Mouse (Mus musculus) midbrain, postnatal 0 days (tissue): ENCODE results near the gene Gm10643. TPM values are rescaled to one million over a fixed set of nuclear protein-coding genes. Genes with fewer than 3 reads are reported as not detected.

Experiments
- ATAC-seq: fragments of 200-750 bp; cut with Nextera tagmentation; 2 replicates; pipeline ENCODE4 v1.8.0; 2017; ENCODE audit warnings: moderate number of reproducible peaks, mild to moderate bottlenecking, moderate TSS enrichment, moderate library complexity; ENCODE audit not compliant: low FRiP score
- DNase-seq: peaks from one replicate; pipeline ENCODE4 v3.0.0-alpha.2; 2015; ENCODE audit warnings: low spot score
- H3K27ac ChIP-seq: fragments of 300-500 bp; sonication (generic); 2 replicates; pipeline ENCODE4 v1.5.1; 2014; ENCODE audit warnings: low read depth, mild to moderate bottlenecking, low read length, mixed read lengths
- H3K27me3 ChIP-seq: fragments of 300-500 bp; sonication (generic); 2 replicates; pipeline ENCODE4 v1.6.1; 2014; ENCODE audit warnings: low read length, control low read depth, mixed read lengths; ENCODE audit not compliant: insufficient read depth
- H3K36me3 ChIP-seq: fragments of 300-500 bp; sonication (generic); 2 replicates; pipeline ENCODE4 v1.6.1; 2014; ENCODE audit warnings: low read length, control low read depth, mixed read lengths; ENCODE audit not compliant: insufficient read depth
- H3K4me1 ChIP-seq: fragments of 300-500 bp; sonication (generic); 2 replicates; pipeline ENCODE4 v1.6.1; 2014; ENCODE audit warnings: mild to moderate bottlenecking, control low read depth, antibody characterized with exemption, low read length, mixed read lengths; ENCODE audit not compliant: insufficient read depth
- H3K4me2 ChIP-seq: fragments of 300-500 bp; sonication (generic); 2 replicates; pipeline ENCODE4 v1.6.1; 2014; ENCODE audit warnings: low read depth, mild to moderate bottlenecking, low read length, mixed read lengths; ENCODE audit not compliant: poor library complexity, severe bottlenecking
- H3K4me3 ChIP-seq: fragments of 300-500 bp; sonication (generic); 2 replicates; pipeline ENCODE4 v1.5.1; 2014; ENCODE audit warnings: low read depth, mild to moderate bottlenecking, low read length, moderate library complexity
- H3K9ac ChIP-seq: fragments of 300-500 bp; sonication (generic); replicated peaks from 2 replicates; pipeline ENCODE4 v1.6.1; 2014; ENCODE audit warnings: mild to moderate bottlenecking, low read length, moderate library complexity, mixed read lengths; ENCODE audit not compliant: poor library complexity, severe bottlenecking
- H3K9me3 ChIP-seq: fragments of 300-500 bp; sonication (generic); 2 replicates; pipeline ENCODE4 v1.6.1; 2016; ENCODE audit warnings: low read length, control low read depth
- CTCF ChIP-seq: IDR thresholded peaks from 2 replicates; pipeline ENCODE4 v1.5.1; 2016; ENCODE audit warnings: antibody characterized with exemption, mild to moderate bottlenecking
- WGBS: fragments of 180-500 bp; shearing (Covaris S2); extraction: QIAGEN DNeasy Blood & Tissue Kit; methylation state at CpG from one replicate; pipeline ENCODE4 v1.1.7; 2014; 5-methylcytosine and 5-hydroxymethylcytosine counted together
- polyA plus RNA-seq: library from polyadenylated mRNA; unstranded; fragments of >200 nt; fragmentation: Nextera tagmentation; extraction: Ambion mirVana; gene quantifications from 2 replicates; pipeline ENCODE4 v1.2.1, GENCODE M21; 2015
- total RNA-seq: library from RNA; depleted of rRNA; stranded (reverse); fragments of >200 nt; gene quantifications from 2 replicates; pipeline ENCODE4 v1.2.3, GENCODE M21; 2014

Gene Gm10643
- total and polyA plus RNA-seq, 2 experiments from 2014 or later = 1.7 to 3.0 TPM

- H3K9ac ChIP-seq = no peak overlapping the region
- no peak for TF ChIP-seq CTCF
- no peak overlapping the region for H3K27ac ChIP-seq
- H3K9me3 ChIP-seq = no peaks in the 10 kb centered on the region
- ATAC-seq (no peak), DNase-seq (no peak)
- no peaks in the 10 kb centered on the region for H3K36me3 ChIP-seq
- no peak overlapping the region for H3K4me2 ChIP-seq
- H3K27me3 ChIP-seq = no peaks in the 10 kb centered on the region
- no peak overlapping the region for H3K4me3 ChIP-seq
- H3K4me1 ChIP-seq = no peaks in the 10 kb centered on the region
- 70% methylated on average over 3 of the region's 3 CpGs for WGBS
Observed at GRCm38 (mm10) chr8:84052746-84053145, 12.2 kb downstream of the Gm10643 start.

DNA sequence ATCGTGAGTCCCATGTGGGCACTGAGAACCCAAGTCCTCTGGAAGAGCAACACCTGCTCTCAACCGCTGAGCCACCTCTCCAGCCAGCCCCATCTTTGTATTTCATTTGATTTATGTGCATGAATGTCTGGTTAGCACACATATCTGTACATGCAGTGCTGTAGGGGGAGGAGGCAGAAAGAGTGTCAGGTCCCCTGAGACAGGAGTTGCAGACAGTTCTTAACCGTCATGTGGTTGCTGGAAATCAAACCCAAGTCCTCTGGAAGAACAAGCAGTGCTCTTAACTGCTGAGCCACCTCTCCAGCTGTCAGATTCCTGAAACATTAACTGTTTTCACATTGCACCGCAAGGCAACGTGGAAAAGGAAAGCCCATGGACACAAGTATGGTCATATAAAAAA is 16.8 kb downstream of the Gm10643 start:
- Histone ChIP-seq H3K4me1 (no peaks in the 10 kb centered on the region), H3K4me2 (no peak overlapping the region), H3K9me3 (no peaks in the 10 kb centered on the region), H3K9ac (no peak overlapping the region), H3K4me3 (no peak overlapping the region), H3K27me3 (peaks cover 22% of the 10 kb centered on the region), H3K36me3 (no peaks in the 10 kb centered on the region), H3K27ac (no peak overlapping the region)
- DNase-seq (no peak), ATAC-seq (no peak)
- WGBS = 81% methylated on average over 5 of the region's 5 CpGs
- no peak for TF ChIP-seq CTCF

- no peak for TF ChIP-seq CTCF
- Histone ChIP-seq H3K27ac (no peak overlapping the region), H3K4me2 (no peak overlapping the region), H3K36me3 (no peaks in the 10 kb centered on the region), H3K27me3 (peaks cover 39% of the 10 kb centered on the region), H3K9me3 (no peaks in the 10 kb centered on the region), H3K4me1 (peaks cover 4% of the 10 kb centered on the region; the same call in 1 of the 2 replicates), H3K9ac (no peak overlapping the region), H3K4me3 (no peak overlapping the region)
- WGBS = 76% methylated on average over 3 of the region's 3 CpGs
- ATAC-seq (no peak), DNase-seq (no peak)
Observed at GRCm38 (mm10) chr8:84046505-84046904, 18.4 kb downstream of the Gm10643 start.

- Histone ChIP-seq H3K9ac (no peak within 1 kb of the TSS), H3K4me3 (no peak within 1 kb of the TSS), H3K4me1 (peaks cover 4% of the 10 kb centered on the region; the same call in 1 of the 2 replicates), H3K9me3 (no peaks in the 10 kb centered on the region), H3K27ac (no peak within 1 kb of the TSS), H3K4me2 (no peak within 1 kb of the TSS), H3K27me3 (peaks cover 45% of the 10 kb centered on the region), H3K36me3 (no peaks in the 10 kb centered on the region)
- WGBS = 10% methylated on average over 9 of the region's 9 CpGs
- DNase-seq (no peak), ATAC-seq (no peak)
- TF ChIP-seq CTCF = no peak
Observed at GRCm38 (mm10) chr8:84044900-84045299, 20.0 kb downstream of the Gm10643 start, which contains the start of gene Rln3. Gene Rln3, minus strand, starts transcription at chr8:84045000.

DNA sequence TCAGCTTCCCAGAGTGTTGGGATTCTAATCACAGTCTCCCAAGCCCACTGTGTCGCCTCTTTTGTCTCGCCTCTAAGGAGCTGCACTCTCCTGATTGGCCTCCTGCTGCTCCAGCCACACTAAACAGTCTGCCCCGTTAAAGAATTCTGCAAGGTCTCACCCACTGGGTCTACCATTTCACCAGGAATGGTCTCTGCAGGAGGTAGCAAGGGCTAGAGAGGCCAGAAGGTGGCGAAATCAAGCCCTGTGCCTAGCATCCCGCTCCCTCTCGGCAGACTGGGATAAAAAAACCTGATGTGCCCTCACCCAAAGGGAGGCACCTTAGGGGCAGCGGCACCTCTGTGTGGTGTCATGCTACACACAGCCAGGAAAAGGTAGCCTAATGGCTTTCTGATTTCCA is 20.8 kb downstream of the Gm10643 start:
- WGBS = 11% methylated on average over 7 of the region's 7 CpGs
- peaks cover 45% of the 10 kb centered on the region for H3K27me3 ChIP-seq

DNA sequence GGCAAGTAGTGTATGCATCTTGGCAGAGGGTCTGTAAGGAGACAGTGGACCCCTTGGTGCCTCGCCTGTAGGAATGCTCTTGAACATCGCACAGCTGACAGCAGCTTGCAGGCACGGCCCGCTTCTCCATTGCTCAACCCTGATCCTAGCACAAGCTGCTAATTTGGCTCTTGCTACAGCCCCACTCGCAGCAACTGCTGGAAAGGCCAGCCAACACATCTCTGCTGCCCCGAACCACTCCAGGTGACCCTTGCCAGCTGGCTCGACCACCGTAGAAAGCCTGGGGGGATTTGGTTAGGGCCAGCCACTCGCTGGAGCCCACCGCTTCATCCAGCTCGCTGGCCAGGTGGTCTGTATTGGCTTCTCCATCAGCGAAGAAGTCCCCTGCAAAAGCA is 22.0 kb downstream of the Gm10643 start:
- ATAC-seq (no peak), DNase-seq (peak; percentile 36)
- 45% methylated on average over 12 of the region's 12 CpGs for WGBS
- no peak overlapping the region for H3K4me3 ChIP-seq
- no peak overlapping the region for H3K4me2 ChIP-seq
- no peak overlapping the region for H3K9ac ChIP-seq
- H3K36me3 ChIP-seq = no peaks in the 10 kb centered on the region
- peaks cover 45% of the 10 kb centered on the region for H3K27me3 ChIP-seq
- TF ChIP-seq CTCF = no peak
- no peak overlapping the region for H3K27ac ChIP-seq
- no peaks in the 10 kb centered on the region for H3K9me3 ChIP-seq
- H3K4me1 ChIP-seq = peaks cover 4% of the 10 kb centered on the region; the same call in 1 of the 2 replicates

More for the DNA sequence above, 20.8 kb downstream of the Gm10643 start:
- H3K4me1 ChIP-seq = peaks cover 4% of the 10 kb centered on the region; the same call in 1 of the 2 replicates
- no peak overlapping the region for H3K9ac ChIP-seq
- no peak overlapping the region for H3K4me2 ChIP-seq
- no peak overlapping the region for H3K27ac ChIP-seq
- DNase-seq (no peak), ATAC-seq (no peak)
- no peaks in the 10 kb centered on the region for H3K9me3 ChIP-seq
- H3K4me3 ChIP-seq = no peak overlapping the region
- peak; percentile 26; the same call in 1 of the 2 replicates for TF ChIP-seq CTCF
- H3K36me3 ChIP-seq = no peaks in the 10 kb centered on the region
